Mouse (Mus musculus) forebrain, embryonic 13.5 days (tissue): ENCODE results near the gene Efhc1. TPM values are rescaled to one million over a fixed set of nuclear protein-coding genes. Genes with fewer than 3 reads are reported as not detected.
A peak's percentile ranks its signal among the peaks of the same experiment; 100 is the strongest.

ENCODE experiments used
- ATAC-seq: fragments of 200-750 bp; cut with Nextera tagmentation; 2 replicates; pipeline ENCODE4 v1.8.0; 2017
- H3K27ac ChIP-seq: fragments of 300-500 bp; sonication (generic); 2 replicates; pipeline ENCODE4 v1.5.1; 2015; ENCODE audit warnings: inconsistent platforms, mild to moderate bottlenecking, moderate library complexity
- H3K27me3 ChIP-seq: fragments of 300-500 bp; sonication (generic); 2 replicates; pipeline ENCODE4 v1.6.1; 2015; ENCODE audit warnings: mild to moderate bottlenecking, inconsistent platforms
- H3K36me3 ChIP-seq: fragments of 300-500 bp; sonication (generic); 2 replicates; pipeline ENCODE4 v1.6.1; 2015; ENCODE audit warnings: mild to moderate bottlenecking, inconsistent platforms; ENCODE audit not compliant: poor library complexity, severe bottlenecking
- H3K4me1 ChIP-seq: fragments of 300-500 bp; sonication (generic); 2 replicates; pipeline ENCODE4 v1.6.1; 2015; ENCODE audit warnings: inconsistent platforms
- H3K4me2 ChIP-seq: fragments of 300-500 bp; sonication (generic); 2 replicates; pipeline ENCODE4 v1.6.1; 2015; ENCODE audit warnings: inconsistent platforms, mild to moderate bottlenecking, moderate library complexity
- H3K4me3 ChIP-seq: fragments of 300-500 bp; sonication (generic); 2 replicates; pipeline ENCODE4 v1.5.1; 2015; ENCODE audit warnings: mild to moderate bottlenecking, inconsistent platforms
- H3K9ac ChIP-seq: fragments of 300-500 bp; sonication (generic); 2 replicates; pipeline ENCODE4 v1.6.1; 2015; ENCODE audit warnings: mild to moderate bottlenecking, inconsistent platforms
- H3K9me3 ChIP-seq: fragments of 300-500 bp; sonication (generic); replicated peaks from 2 replicates; pipeline ENCODE4 v1.6.1; 2016; ENCODE audit warnings: inconsistent platforms
- WGBS: fragments of 180-500 bp; shearing (Covaris S2); methylation state at CpG from one replicate; pipeline ENCODE4 v1.1.7; 2015; 5-methylcytosine and 5-hydroxymethylcytosine counted together
- polyA plus RNA-seq: library from polyadenylated mRNA; unstranded; fragments of >200 nt; fragmentation: Nextera tagmentation; extraction: Ambion mirVana; gene quantifications from 2 replicates; pipeline ENCODE4 v1.2.1, GENCODE M21; 2015

Efhc1 gene
- polyA plus RNA-seq = 1.5 and 2.0 TPM in 2 replicates

DNA sequence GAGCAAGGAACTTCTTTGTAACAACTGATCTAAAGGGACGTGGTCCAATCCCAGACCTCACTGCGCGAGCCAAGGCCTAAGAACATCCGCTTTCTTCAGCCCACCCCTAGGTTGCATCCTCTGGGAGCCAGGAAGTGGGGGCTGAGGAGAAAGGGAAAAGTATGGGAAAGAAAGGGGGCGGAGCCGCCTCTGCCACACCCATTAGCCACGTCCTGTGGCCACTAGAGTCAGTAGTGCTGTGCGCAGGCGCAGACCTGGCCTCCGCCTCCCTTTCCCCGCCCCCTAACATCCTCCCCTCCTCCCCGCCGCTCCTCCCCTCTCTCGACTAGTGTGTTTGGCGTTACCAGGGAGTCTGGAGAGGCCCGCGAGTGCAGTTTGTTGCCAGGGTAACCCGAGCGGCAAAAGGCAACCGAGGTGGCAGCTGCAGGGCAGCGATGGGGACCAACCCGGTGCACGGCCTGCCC lies at the start of gene Efhc1:
Gene Efhc1 (plus strand): TSS at position 327 of the 464 bp plus-strand sequence.
- 2% methylated on average over 13 of the region's 23 CpGs for WGBS
- Histone ChIP-seq H3K9me3 (no peaks in the 10 kb centered on the region), H3K4me3 (peak within 1 kb of the TSS; percentile 53), H3K27me3 (no peaks in the 10 kb centered on the region), H3K36me3 (no peaks in the 10 kb centered on the region), H3K4me2 (peak within 1 kb of the TSS; percentile 71), H3K27ac (peak within 1 kb of the TSS; percentile 75), H3K4me1 (peaks cover 12% of the 10 kb centered on the region; the same call in 1 of the 2 replicates), H3K9ac (peak within 1 kb of the TSS; percentile 75)
- ATAC-seq = peak; percentile 97

- no peak overlapping the region for H3K4me3 ChIP-seq
- ATAC-seq = peak; percentile 90
- H3K27ac ChIP-seq = peak overlapping the region; percentile 65
- H3K36me3 ChIP-seq = no peaks in the 10 kb centered on the region
- H3K9ac ChIP-seq = no peak overlapping the region
- H3K4me2 ChIP-seq = no peak overlapping the region
- no peaks in the 10 kb centered on the region for H3K27me3 ChIP-seq
- 41% methylated on average over 8 of the region's 8 CpGs for WGBS
- peaks cover 36% of the 10 kb centered on the region for H3K4me1 ChIP-seq
- no peaks in the 10 kb centered on the region for H3K9me3 ChIP-seq
Observed at GRCm38 (mm10) chr1:20905501-20906127, 45.8 kb upstream of the Efhc1 start.

DNA sequence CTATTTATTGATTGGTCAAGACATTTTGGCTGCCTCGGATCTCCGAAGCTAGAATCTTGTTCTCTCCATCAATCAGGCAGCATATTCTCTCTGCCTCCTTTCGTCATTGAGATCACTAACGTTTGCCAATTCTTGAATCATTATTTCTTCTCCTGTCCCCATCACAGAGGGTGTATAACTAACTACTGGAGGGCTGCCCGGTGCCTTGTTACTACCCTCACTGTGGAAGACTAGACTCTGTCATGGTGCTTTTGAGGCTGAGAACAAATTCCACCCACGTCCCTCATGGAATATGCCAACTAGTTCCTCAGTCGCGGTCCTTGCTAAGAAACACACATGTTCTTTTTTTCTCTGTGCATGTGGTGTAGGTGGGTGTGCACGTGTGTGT lies 45.3 kb upstream of the Efhc1 start:
- H3K27ac ChIP-seq = peak overlapping the region; percentile 65
- H3K4me3 ChIP-seq = no peak overlapping the region
- H3K4me2 ChIP-seq = no peak overlapping the region
- no peaks in the 10 kb centered on the region for H3K9me3 ChIP-seq
- H3K36me3 ChIP-seq = no peaks in the 10 kb centered on the region
- no peaks in the 10 kb centered on the region for H3K27me3 ChIP-seq
- H3K4me1 ChIP-seq = peaks cover 36% of the 10 kb centered on the region
- 79% methylated on average over 9 of the region's 9 CpGs for WGBS
- peak; percentile 67 for ATAC-seq
- no peak overlapping the region for H3K9ac ChIP-seq

DNA sequence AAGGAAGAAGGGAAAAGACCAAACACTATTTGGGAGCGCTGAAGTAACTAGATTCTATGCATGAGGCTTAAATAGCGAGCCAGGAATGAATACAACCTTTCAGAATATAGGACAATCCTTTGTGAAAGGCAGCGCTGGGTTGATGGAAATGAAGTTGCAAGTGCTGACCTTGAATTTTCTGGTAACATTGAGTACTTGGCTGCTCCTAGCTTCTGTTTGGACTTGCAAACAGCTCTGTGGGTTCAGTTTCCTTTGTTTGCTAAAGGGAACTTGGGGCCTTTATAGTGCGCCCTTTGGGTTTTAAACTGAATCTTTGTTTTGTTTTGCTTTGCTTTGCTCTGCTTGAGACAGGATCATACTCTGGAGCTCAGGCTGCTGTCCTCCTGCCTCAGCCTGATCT lies 42.9 kb upstream of the Efhc1 start:
- 11% methylated on average over 4 of the region's 4 CpGs for WGBS
- H3K4me3 ChIP-seq = no peak overlapping the region
- no peaks in the 10 kb centered on the region for H3K27me3 ChIP-seq
- no peak overlapping the region for H3K4me2 ChIP-seq
- no peaks in the 10 kb centered on the region for H3K9me3 ChIP-seq
- H3K4me1 ChIP-seq = peaks cover 41% of the 10 kb centered on the region
- no peak overlapping the region for H3K9ac ChIP-seq
- no peaks in the 10 kb centered on the region for H3K36me3 ChIP-seq
- 0 out of 2 replicates have a peak overlapping the region, but pooled peaks have one; percentile 27 for H3K27ac ChIP-seq
- ATAC-seq = no peak

GRCm38 (mm10) chr1:20912115-20912514 lies 39.3 kb upstream of the Efhc1 start:
- H3K9me3 ChIP-seq = no peaks in the 10 kb centered on the region
- no peak for ATAC-seq
- H3K27ac ChIP-seq = no peak overlapping the region
- H3K4me1 ChIP-seq = peaks cover 23% of the 10 kb centered on the region; the same call in 1 of the 2 replicates
- no peak overlapping the region for H3K4me2 ChIP-seq
- WGBS = 11% methylated on average over 2 of the region's 2 CpGs
- no peak overlapping the region for H3K4me3 ChIP-seq
- no peaks in the 10 kb centered on the region for H3K27me3 ChIP-seq
- no peaks in the 10 kb centered on the region for H3K36me3 ChIP-seq
- no peak overlapping the region for H3K9ac ChIP-seq

DNA sequence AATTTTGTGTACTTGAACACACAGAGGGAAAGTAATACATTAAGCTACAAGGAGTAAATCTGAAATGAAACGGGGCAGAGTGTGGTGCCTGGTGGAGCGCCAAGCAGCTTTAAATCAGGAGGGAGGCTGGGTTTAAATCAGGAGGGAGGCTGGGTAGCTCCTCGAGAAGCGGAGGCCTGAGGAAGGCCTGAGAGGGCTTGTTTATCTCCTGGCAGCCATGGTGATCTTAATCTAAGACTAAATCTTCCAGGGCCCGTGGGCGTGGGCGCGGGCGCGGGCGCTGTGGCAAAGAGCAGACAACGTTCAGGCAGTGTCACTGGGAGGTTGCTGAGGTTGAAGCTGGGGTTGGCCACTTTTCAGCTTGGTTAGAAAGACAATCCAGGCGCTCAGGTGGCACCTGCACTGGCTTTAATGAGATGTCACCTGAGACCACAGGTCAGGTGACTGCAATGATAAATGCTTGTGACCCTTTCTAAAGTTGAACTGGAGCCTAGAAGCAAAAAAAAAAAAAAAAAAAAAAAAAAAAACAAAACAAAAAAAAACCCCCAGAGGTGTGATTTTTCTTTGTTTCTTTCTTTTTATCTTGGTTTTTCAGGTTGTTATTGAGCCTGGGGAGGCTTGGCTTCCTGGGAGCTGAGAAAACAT lies 38.8 kb upstream of the Efhc1 start:
- no peak overlapping the region for H3K27ac ChIP-seq
- no peak for ATAC-seq
- no peak overlapping the region for H3K4me2 ChIP-seq
- peaks cover 18% of the 10 kb centered on the region; the same call in 1 of the 2 replicates for H3K4me1 ChIP-seq
- H3K9ac ChIP-seq = no peak overlapping the region
- H3K36me3 ChIP-seq = no peaks in the 10 kb centered on the region
- no peak overlapping the region for H3K4me3 ChIP-seq
- 55% methylated on average over 13 of the region's 13 CpGs for WGBS
- no peaks in the 10 kb centered on the region for H3K27me3 ChIP-seq
- H3K9me3 ChIP-seq = no peaks in the 10 kb centered on the region

- Histone ChIP-seq H3K4me3 (no peak overlapping the region), H3K9ac (no peak overlapping the region), H3K27ac (no peak overlapping the region), H3K4me1 (peaks cover 5% of the 10 kb centered on the region; the same call in 1 of the 2 replicates), H3K27me3 (no peaks in the 10 kb centered on the region), H3K36me3 (no peaks in the 10 kb centered on the region), H3K9me3 (no peaks in the 10 kb centered on the region), H3K4me2 (no peak overlapping the region)
- ATAC-seq = 0 out of 2 replicates have a peak, but pooled peaks have one; percentile 32
- 91% methylated on average over 3 of the region's 3 CpGs for WGBS
Observed at GRCm38 (mm10) chr1:20914769-20915168, 36.7 kb upstream of the Efhc1 start.

DNA sequence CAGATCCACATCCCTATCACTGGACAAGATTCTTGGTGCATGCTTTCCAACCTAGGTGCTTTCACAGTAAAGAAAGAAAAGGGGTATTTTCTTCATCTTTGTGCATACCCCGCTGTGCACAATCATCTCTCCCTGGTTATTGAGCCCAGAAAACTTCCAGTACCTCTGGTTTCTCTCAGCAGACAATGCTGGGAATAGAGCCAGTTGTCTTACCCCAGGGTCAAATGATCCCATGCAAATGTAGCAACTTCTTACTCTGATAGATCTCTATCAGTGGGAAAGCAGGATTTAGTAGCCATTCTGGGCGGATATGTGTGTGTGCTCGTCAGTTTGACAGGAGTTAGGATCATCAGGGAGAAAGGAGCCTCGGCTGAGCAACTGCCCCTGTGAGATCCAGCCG lies 35.8 kb upstream of the Efhc1 start:
- WGBS = 82% methylated on average over 5 of the region's 5 CpGs
- Histone ChIP-seq H3K4me2 (no peak overlapping the region), H3K9ac (no peak overlapping the region), H3K9me3 (no peaks in the 10 kb centered on the region), H3K27ac (no peak overlapping the region), H3K36me3 (no peaks in the 10 kb centered on the region), H3K4me1 (peaks cover 5% of the 10 kb centered on the region; the same call in 1 of the 2 replicates), H3K4me3 (no peak overlapping the region), H3K27me3 (no peaks in the 10 kb centered on the region)
- no peak for ATAC-seq

GRCm38 (mm10) chr1:20917496-20918050 lies 33.9 kb upstream of the Efhc1 start:
- WGBS = 95% methylated on average over 6 of the region's 6 CpGs
- H3K4me3 ChIP-seq = no peak overlapping the region
- no peak for ATAC-seq
- H3K9ac ChIP-seq = no peak overlapping the region
- no peaks in the 10 kb centered on the region for H3K27me3 ChIP-seq
- H3K9me3 ChIP-seq = no peaks in the 10 kb centered on the region
- H3K4me2 ChIP-seq = no peak overlapping the region
- peaks cover 10% of the 10 kb centered on the region for H3K4me1 ChIP-seq
- no peak overlapping the region for H3K27ac ChIP-seq
- H3K36me3 ChIP-seq = no peaks in the 10 kb centered on the region

GRCm38 (mm10) chr1:20919728-20920127 lies 31.7 kb upstream of the Efhc1 start:
- Histone ChIP-seq H3K9ac (no peak overlapping the region), H3K27ac (no peak overlapping the region), H3K4me3 (no peak overlapping the region), H3K9me3 (no peaks in the 10 kb centered on the region), H3K4me2 (no peak overlapping the region), H3K27me3 (no peaks in the 10 kb centered on the region), H3K36me3 (no peaks in the 10 kb centered on the region), H3K4me1 (peaks cover 15% of the 10 kb centered on the region)
- WGBS = 93% methylated on average over 2 of the region's 2 CpGs
- no peak for ATAC-seq

- no peak overlapping the region for H3K4me3 ChIP-seq
- H3K9ac ChIP-seq = no peak overlapping the region
- no peak overlapping the region for H3K4me2 ChIP-seq
- ATAC-seq = peak; percentile 52; the same call in 1 of the 2 replicates
- H3K9me3 ChIP-seq = no peaks in the 10 kb centered on the region
- WGBS = 83% methylated on average over 10 of the region's 10 CpGs
- H3K4me1 ChIP-seq = peaks cover 15% of the 10 kb centered on the region
- no peaks in the 10 kb centered on the region for H3K27me3 ChIP-seq
- no peak overlapping the region for H3K27ac ChIP-seq
- H3K36me3 ChIP-seq = no peaks in the 10 kb centered on the region
Observed at GRCm38 (mm10) chr1:20921081-20921528, 30.3 kb upstream of the Efhc1 start.
